Mouse (Mus musculus): ENCODE data around the gene Mfrp.

The Mfrp gene

DNA sequence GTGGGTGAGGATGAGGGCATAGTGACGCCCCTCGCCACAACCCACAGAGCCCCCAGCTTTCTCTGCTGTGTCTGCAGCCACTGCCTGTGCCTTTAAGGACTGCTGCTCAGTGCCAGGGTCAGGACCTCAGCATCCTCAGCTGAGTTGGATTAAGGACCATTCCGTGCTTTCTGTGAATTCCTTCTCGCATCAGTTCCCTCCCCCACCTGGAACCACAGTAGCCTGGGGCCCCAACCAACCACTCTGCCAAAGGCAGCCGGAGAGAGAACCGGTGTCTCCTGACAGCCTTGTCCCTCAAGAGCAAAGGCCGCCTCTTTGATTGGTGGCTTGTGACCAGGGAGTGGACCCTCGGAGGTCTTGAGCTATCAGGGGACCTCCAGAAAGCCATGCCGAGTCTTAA is at the start of gene Mfrp:
Gene Mfrp, plus strand, starts transcription at position 240 of the 400 bp plus-strand sequence.
- no peak for DNase-seq (ENCODE audit: low spot score)

DNA sequence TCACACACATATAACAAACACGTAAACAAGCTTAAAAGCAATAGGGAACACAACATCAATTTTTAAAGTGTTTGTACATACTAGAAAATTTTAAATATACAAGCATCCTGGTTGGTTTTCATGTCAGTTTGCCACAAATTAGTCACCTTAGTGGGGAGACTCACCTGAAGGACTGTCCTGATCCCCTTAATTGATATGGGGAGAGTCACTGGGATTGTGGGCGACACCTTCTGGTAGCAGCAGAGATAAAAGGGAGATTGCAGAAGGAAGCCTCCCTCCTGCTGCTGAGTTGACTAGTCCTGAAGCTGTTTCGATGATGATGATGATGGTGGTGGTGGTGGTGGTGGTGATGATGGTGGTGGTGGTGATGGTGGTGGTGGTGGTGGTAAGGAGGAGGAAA is 48.7 kb upstream of the Mfrp start:
- no peak for DNase-seq (ENCODE audit: low spot score)

DNA sequence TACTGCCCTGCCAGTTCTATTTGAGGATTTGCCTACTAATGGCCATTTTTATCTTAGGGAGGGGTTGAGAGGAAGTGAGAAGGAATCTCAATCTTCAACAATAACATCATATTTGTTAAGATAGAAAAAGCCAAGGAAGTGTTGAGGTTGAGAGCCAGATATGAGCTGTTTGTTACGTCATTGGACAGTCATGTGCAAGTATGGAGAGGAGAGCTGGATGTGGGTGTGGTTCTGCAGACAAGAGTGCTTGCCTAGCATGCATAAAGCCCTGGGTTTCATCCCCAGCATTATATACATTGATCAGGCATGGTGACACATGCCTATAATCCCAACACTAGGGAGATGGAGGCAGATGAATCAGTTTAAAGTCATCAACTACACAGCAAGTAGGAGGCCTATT is 47.6 kb upstream of the Mfrp start:
- DNase-seq (ENCODE audit: low spot score): no peak

GRCm38 (mm10) chr9:44058606-44059005 is 42.9 kb upstream of the Mfrp start:
- no peak for DNase-seq (ENCODE audit: low spot score)

GRCm38 (mm10) chr9:44065177-44065576 is 36.4 kb upstream of the Mfrp start:
- no peak for DNase-seq (ENCODE audit: low spot score)

GRCm38 (mm10) chr9:44066785-44067225 is 34.7 kb upstream of the Mfrp start, which contains the start of gene Usp2:
Gene Usp2, plus strand, starts transcription at chr9:44067021.
- DNase-seq (ENCODE audit: low spot score): peak; percentile 100

DNA sequence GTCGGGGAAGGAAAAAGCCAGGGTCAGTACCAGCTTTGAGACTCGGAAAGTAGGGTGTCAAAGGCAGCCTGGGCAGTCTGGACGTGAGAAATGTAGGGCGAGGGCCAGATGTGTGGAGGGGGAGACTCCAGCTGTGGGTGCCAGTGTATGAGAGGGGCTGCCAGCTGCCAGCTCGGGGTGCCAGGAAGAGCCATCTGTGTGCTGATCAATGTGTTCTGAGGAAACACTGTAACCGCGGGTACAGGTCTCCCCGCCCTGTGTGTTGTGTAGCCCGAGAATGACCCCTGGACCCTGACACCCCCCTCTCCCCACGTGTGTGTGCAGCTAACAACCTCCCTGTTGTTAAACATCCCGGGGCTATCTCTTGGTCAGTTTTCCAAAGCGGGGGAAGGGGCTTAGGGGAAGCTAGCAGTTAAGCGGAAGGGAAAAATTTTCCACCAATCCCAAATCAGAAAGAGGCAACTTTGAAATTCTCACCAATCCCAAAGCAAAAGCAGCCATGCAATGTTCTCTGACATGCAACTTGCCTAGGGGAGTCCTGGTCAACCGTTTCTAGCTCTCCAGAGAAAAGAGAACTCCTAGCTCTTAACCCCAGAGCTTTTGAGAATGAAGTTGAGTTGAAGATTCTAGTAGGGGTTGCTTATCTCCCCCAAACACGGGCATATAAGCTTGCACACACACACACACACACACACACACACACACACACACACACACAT is 34.1 kb upstream of the Mfrp start:
- no peak for DNase-seq (ENCODE audit: low spot score)

GRCm38 (mm10) chr9:44067960-44068330 is 33.6 kb upstream of the Mfrp start:
- no peak for DNase-seq (ENCODE audit: low spot score)

DNA sequence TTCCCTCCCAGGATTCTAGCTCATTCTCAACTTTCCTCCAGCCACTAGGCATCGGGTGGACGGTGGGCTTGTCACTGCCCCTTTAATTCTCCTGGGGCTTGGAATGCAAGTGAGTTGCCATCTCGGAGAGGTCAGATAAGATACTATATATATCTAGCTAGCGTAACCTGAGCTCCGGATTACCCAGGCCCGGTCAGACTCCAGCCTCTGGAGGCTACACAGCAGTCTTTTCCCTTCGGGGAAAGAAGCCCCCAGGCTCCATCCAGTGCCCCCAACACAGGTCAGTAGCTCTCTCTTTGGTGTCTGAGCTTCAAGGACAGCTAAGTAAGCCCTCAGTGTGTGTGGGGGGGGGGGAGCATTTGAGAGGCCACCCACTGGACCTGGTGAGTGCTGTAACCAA is 32.3 kb upstream of the Mfrp start:
- no peak for DNase-seq (ENCODE audit: low spot score)

DNA sequence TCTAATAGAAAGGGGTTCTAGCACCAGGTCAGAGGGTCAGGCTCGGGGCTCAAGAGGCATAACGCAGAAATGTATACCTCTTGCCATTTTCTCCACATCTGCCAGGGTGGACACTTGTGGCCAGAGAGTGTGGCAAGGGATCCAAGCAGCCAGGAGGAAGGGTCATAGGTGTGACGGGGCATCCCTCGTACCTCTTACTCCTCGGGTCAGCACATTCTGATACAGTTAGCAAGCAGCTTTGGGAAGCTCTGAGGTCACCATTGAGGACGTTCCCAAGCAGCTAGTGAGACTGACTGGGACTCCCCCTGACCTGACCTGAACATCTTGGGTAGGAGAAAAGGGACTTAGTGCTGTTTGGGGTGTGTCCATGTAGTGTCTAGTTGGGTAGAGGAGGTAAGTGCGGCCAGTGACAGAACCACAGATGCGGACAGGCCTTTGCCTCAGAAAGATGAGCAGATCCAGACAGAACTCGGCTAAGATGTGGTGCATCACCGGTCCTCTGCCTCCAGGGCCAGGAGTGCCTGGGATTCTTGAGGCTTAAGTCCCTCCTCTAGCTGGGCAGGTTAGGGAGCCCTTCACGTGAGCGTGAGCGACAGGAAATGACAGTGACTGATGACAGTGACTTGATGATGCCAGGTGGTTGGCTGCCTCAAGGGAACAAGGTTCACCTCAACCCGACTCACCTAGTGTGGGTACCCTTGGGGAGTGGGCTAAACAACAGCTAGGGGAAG is 31.3 kb upstream of the Mfrp start:
- no peak for DNase-seq (ENCODE audit: low spot score)

- no peak for DNase-seq (ENCODE audit: low spot score)
Measured at GRCm38 (mm10) chr9:44070844-44071231, 30.7 kb upstream of the Mfrp start.

DNA sequence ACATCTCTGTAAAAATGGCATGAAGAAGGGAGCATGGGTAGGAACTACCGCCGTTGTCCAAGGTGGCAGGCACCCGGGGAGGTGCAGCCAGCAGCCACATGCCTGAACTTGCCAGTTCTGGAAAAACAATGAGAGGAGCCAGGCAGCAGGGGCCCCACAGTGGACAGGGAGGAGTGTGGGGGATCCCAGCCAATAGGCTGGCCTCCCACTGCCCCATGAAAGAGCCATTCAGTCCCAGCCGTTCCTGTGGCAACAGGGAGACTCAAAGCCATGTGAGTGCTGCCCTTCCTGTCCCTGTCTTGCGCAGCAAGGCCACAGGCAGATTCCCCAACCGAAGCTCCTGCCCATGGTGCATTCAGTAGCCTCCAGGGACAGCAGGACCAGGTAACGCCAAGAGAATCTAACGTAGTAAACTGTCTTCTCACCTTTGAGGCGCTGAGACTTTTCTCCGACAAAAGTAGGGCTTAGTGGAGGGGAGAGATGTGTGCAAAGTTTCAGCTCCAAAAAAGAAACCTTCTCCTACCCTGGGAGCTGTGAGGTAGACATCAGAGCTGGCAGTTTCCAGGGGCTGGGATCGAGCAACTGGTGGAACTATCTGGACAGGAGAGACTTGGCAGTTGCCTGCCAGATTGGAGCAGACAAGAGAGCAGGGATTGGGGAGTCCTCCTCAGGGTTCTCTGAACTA is 29.5 kb upstream of the Mfrp start:
- DNase-seq (ENCODE audit: low spot score): peak; percentile 49

GRCm38 (mm10) chr9:44072599-44072915 is 29.0 kb upstream of the Mfrp start:
- peak; percentile 47 for DNase-seq (ENCODE audit: low spot score)

DNA sequence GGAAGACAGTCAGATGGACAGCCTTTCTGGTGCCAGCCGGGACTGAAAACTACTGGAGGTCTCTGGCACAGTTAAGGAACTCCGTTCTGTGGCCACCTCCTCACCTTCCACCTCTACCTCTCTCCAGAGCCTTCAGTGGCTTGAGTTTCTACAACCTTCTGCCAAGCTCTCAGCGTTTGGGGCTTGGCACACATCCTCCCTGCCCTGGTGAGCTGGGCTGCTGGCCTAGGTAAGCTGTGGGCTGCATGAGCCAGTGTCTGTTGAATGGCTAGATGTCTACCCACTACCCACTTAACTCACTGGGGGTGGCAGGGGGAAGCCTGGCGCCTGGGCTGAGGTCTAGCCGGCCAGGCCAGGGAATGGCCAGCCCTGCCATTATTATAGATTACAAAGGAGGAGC is 28.4 kb upstream of the Mfrp start:
- no peak for DNase-seq (ENCODE audit: low spot score)

GRCm38 (mm10) chr9:44074395-44075275 is 26.9 kb upstream of the Mfrp start:
- peak; percentile 68 for DNase-seq (ENCODE audit: low spot score)

DNA sequence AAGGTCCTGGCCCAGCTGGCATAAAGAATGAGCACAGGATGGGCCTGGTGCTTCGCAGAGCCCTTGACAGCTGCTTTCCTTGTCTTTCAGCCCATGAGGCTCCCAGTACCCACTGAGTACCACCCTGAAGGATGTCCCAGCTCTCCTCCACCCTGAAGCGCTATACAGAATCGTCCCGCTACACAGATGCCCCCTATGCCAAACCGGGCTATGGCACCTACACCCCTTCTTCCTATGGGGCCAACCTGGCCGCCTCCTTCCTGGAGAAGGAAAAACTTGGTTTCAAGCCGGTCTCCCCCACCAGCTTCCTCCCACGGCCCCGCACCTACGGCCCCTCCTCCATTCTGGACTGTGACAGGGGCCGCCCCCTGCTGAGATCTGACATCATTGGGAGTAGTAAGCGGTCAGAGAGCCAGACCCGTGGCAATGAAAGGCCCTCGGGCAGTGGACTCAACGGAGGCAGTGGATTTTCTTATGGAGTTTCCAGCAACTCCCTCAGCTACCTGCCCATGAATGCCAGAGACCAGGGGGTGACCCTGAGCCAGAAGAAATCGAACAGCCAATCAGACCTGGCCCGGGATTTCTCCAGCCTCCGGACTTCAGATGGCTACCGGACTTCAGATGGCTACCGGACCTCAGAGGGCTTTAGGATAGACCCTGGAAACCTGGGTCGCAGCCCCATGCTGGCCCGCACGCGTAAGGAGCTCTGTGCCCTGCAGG is 26.1 kb upstream of the Mfrp start:
- no peak for DNase-seq (ENCODE audit: low spot score)

DNA sequence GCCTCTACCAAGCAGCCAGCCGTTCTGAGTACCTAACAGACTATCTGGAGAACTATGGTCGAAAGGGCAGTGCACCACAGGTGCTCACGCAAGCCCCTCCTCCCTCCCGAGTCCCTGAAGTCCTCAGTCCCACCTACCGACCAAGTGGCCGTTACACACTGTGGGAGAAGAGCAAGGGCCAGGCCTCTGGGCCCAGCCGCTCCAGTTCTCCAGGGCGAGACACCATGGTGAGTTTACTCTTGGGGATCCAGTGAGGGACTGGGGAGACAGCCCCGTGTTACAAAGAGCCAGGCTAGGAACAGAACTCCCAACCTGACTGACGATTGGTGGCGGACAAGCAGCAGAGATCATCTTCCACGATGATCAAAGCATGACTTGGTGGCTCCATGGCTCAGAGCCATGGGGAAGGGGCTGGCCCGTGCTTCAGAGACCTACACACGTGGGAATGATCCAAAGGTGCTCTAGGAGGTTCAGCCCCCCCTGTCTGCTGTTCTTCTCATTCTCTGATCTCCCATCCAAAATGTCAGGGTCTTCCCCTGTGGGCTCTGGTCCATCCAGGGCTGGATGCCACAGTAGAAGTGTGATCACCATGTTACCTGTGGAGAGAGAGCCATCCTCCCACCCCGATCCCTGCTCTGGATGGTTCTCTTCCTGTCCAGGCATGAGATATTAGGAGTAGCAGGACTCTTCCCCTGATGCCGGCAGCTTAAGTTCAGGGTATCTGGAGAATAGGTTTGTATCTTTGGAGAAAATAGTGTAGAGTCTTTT is 25.3 kb upstream of the Mfrp start:
- no peak for DNase-seq (ENCODE audit: low spot score)

- peak; percentile 66 for DNase-seq (ENCODE audit: low spot score)
Measured at GRCm38 (mm10) chr9:44076764-44077120, 24.8 kb upstream of the Mfrp start.

DNA sequence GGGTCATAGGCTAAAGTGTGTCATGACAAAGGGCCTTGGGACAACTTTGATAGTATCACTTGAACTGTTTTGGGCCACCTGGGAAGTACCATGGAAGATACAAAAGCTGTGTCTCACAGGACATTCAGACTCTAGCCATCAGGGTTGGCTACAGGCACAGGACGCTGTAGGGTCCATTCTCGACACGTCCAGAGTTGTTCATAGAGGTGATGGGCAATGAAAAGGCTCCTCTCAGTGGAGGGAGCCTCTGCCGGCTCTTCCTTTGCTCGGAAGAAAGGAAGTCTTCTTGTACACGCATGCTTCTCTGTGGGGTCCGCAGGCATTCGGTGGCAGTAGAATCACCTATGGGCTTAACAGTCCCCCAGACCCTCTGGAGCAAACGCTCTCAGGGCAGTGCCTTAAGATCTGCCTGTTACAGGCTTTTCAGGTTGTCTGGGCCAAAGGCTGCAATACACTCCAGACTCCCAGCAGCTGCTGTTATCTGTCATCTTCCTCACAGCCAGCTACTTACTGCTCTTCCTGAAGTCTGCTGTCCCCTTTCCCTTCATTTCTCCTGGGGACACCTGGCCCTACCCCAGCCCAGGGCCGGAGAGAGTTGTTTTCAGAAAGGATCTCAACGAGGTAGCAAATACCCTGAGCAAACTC is 24.1 kb upstream of the Mfrp start:
- DNase-seq (ENCODE audit: low spot score): no peak

DNA sequence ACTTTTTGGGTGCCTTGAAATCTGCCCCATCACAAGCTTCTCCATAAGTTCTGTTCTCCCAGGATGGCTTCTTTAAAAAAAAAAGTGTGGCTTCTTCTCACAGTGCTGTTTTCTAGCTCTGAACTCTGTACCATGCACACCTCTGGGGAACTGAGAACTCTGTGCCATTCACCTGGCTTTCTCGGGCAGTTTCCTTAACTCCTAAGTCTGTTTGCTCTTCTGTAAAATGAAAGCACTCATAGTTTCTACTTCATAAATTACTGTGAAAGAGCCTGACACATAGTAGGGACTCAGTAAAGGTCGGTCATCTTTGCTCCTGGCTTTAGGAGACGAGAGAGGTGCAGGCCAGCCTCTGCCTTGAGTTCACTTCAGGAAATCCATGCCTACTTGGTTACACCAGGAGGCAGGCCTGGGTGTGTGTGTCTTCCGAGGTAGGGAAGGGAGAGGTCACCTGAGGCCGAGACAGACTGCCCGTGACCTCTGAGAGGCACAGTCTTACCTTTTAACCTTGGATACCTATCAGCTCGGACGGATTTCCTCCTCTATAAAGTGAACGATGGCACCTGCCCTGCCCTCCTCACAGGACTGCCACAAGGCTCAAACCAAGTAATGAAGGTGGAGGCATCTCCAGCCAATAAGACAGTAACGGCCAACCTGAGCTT is 23.3 kb upstream of the Mfrp start:
- DNase-seq (ENCODE audit: low spot score): no peak
